Mouse (Mus musculus) kidney, postnatal 0 days (tissue): ENCODE results near the gene Ankrd13d. TPM values are rescaled to one million over a fixed set of nuclear protein-coding genes. Genes with fewer than 3 reads are reported as not detected.

Source experiments
- ATAC-seq: fragments of 200-750 bp; cut with Nextera tagmentation; replicated peaks from 2 replicates; pipeline ENCODE4 v1.8.0; 2017; ENCODE audit warnings: low read depth, moderate number of reproducible peaks, moderate TSS enrichment, moderate library complexity; ENCODE audit not compliant: low FRiP score
- DNase-seq: peaks from one replicate; pipeline ENCODE4 v3.0.0-alpha.2; 2016; ENCODE audit warnings: low spot score
- H3K27ac ChIP-seq: fragments of 300-500 bp; sonication (generic); 2 replicates; pipeline ENCODE4 v1.5.1; 2014; ENCODE audit warnings: mild to moderate bottlenecking
- H3K27me3 ChIP-seq: fragments of 300-500 bp; sonication (generic); 2 replicates; pipeline ENCODE4 v1.6.1; 2014; ENCODE audit warnings: low read length, mixed read lengths; ENCODE audit not compliant: insufficient read depth
- H3K36me3 ChIP-seq: fragments of 300-500 bp; sonication (generic); 2 replicates; pipeline ENCODE4 v1.6.1; 2014; ENCODE audit warnings: low read length, mixed read lengths; ENCODE audit not compliant: insufficient read depth
- H3K4me1 ChIP-seq: fragments of 300-500 bp; sonication (generic); replicated peaks from 2 replicates; pipeline ENCODE4 v1.6.1; 2014; ENCODE audit warnings: antibody characterized with exemption, low read length, mixed read lengths; ENCODE audit not compliant: insufficient read depth
- H3K4me2 ChIP-seq: fragments of 300-500 bp; sonication (generic); 2 replicates; pipeline ENCODE4 v1.6.1; 2014; ENCODE audit warnings: mild to moderate bottlenecking, low read length, moderate library complexity, mixed read lengths
- H3K4me3 ChIP-seq: fragments of 300-500 bp; sonication (generic); replicated peaks from 2 replicates; pipeline ENCODE4 v1.5.1; 2014; ENCODE audit warnings: low read depth, low read length
- H3K9ac ChIP-seq: fragments of 300-500 bp; sonication (generic); 2 replicates; pipeline ENCODE4 v1.6.1; 2014; ENCODE audit warnings: low read depth, low read length
- H3K9me3 ChIP-seq: fragments of 300-500 bp; sonication (generic); replicated peaks from 2 replicates; pipeline ENCODE4 v1.6.1; 2016; ENCODE audit warnings: low read length, inconsistent platforms, mixed read lengths
- CTCF ChIP-seq: IDR thresholded peaks from 2 replicates; pipeline ENCODE4 v1.5.1; 2016; ENCODE audit warnings: antibody characterized with exemption, low read depth, mild to moderate bottlenecking, moderate library complexity
- WGBS: fragments of 180-500 bp; shearing (Covaris S2); extraction: QIAGEN DNeasy Blood & Tissue Kit; methylation state at CpG from one replicate; pipeline ENCODE4 v1.1.7; 2014; 5-methylcytosine and 5-hydroxymethylcytosine counted together
- polyA plus RNA-seq: library from polyadenylated mRNA; unstranded; fragments of >200 nt; fragmentation: Nextera tagmentation; extraction: Ambion mirVana; gene quantifications from 2 replicates; pipeline ENCODE4 v1.2.1, GENCODE M21; 2015

Gene Ankrd13d
- polyA plus RNA-seq, 1 experiment from 2014 or later = 3.9 TPM

DNA sequence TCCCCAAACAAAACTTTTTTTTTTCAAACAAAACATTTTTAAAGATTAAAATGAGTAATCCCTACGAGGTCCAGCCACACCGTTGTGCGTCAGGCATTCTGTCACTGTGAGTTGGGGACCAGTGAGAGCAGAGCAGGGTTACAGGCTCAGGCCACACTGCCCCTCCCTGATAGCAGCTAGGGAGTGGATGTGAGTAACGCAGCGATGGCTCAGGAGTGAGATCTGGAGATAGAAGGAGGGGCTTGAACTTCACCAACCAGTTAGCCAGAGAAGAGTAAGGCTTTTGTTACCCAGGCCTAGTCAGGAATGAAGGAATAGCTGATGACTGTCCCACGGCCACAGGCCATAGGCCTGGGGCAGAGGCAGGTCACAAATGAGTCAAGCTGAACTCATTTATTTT, 38.2 kb downstream of the Ankrd13d start:
- ATAC-seq = no peak
- WGBS = 82% methylated on average over 6 of the region's 6 CpGs
- no peak overlapping the region for H3K4me2 ChIP-seq
- no peak overlapping the region for H3K9ac ChIP-seq
- H3K36me3 ChIP-seq = no peaks in the 10 kb centered on the region
- no peaks in the 10 kb centered on the region for H3K4me1 ChIP-seq
- no peak overlapping the region for H3K27ac ChIP-seq
- TF ChIP-seq CTCF = no peak
- no peaks in the 10 kb centered on the region for H3K9me3 ChIP-seq
- no peaks in the 10 kb centered on the region for H3K27me3 ChIP-seq
- DNase-seq = no peak
- no peak overlapping the region for H3K4me3 ChIP-seq

DNA sequence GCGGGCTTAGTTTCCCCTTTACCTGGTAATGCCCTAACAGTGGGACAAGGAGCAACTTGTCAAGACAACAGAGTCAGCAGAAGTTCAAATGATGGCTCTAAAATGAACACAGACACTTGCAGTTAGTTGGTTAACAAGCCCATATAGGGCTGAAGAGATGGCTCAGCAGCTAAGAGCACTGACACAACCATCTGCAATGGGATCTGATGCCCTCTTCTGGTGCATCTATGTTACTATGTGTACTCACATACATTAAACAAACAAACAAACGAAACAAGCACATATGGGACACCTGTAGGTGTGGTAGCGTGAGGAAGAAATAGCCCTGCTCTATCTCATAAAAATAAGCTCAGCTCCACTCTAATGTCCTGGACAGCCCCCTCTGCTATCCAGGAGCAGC, 40.5 kb downstream of the Ankrd13d start:
- Histone ChIP-seq H3K36me3 (no peaks in the 10 kb centered on the region), H3K27me3 (no peaks in the 10 kb centered on the region), H3K4me1 (no peaks in the 10 kb centered on the region; the same call in 1 of the 2 replicates), H3K27ac (no peak overlapping the region), H3K4me3 (no peak overlapping the region), H3K9me3 (no peaks in the 10 kb centered on the region), H3K9ac (no peak overlapping the region), H3K4me2 (no peak overlapping the region)
- 76% methylated on average over 3 of the region's 3 CpGs for WGBS
- DNase-seq (no peak), ATAC-seq (no peak)
- TF ChIP-seq CTCF = peak; percentile 50; the same call in 1 of the 2 replicates

DNA sequence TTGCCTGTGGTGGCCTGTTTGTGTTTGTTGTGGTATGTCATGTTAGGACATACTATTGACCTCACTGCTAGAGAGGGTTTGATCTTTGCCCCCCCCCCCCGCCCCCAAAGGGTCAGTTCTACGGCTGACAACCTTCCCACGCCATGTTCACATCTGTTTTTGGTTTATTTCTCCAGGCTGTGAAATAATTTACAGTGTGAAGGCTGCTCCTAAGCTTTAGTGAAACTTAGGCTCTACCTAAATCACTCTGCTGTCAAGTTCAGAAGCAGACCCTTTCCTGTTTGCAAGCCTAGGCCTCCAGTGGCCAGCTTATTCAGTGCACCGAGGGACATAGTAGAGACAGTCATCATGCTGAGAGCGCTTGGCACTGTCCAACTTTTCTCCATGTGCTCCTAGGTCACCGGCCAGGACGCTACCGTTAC, 42.7 kb downstream of the Ankrd13d start:
- no peaks in the 10 kb centered on the region for H3K9me3 ChIP-seq
- no peak overlapping the region for H3K4me2 ChIP-seq
- DNase-seq (peak; percentile 79), ATAC-seq (no peak; the same call in 1 of the 2 replicates)
- no peak overlapping the region for H3K4me3 ChIP-seq
- no peak for TF ChIP-seq CTCF
- no peak overlapping the region for H3K9ac ChIP-seq
- H3K36me3 ChIP-seq = no peaks in the 10 kb centered on the region
- H3K27ac ChIP-seq = no peak overlapping the region
- H3K27me3 ChIP-seq = no peaks in the 10 kb centered on the region
- WGBS = 33% methylated on average over 8 of the region's 8 CpGs
- no peaks in the 10 kb centered on the region; the same call in 1 of the 2 replicates for H3K4me1 ChIP-seq

DNA sequence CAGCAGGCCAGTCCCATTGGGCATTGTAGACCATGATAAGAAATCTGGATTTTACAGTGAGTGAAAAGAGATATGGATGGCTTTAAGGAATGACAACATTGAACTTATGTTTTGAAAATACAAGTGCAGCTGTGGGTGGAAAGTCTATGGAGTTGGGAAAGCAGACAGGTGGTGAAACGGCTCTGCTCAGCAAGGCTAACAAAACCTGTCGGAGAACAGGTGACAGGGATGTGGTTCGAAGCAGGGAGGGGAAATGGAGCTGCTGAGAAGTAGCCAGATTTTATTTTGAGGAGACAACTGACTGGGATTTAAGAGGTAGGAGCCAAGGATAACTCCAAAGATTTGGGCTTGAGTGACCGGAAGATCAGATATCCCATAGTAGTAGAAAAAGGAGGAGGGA, 48.4 kb downstream of the Ankrd13d start:
- no peaks in the 10 kb centered on the region for H3K9me3 ChIP-seq
- no peaks in the 10 kb centered on the region for H3K36me3 ChIP-seq
- WGBS = 61% methylated on average over 4 of the region's 4 CpGs

DNA sequence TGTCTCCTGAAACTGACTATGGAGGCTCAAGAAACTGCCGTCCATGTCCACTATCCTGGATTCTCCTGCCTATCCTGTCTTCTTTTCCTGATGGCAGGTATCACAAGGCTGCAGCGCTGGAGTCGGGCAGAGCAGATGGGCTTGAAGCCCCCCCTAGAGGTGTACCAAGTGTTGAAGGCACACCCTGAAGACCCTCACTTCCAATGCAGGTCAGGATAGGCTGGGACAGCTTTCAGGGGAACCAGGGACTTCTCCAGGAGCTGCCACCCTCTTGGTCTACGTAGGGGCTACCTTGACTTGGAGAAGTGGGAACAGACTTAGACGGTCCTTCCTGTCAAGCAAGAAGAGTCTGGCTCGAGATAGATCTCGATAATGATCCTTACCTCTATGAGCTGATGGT, 50.3 kb downstream of the Ankrd13d start:
- H3K4me3 ChIP-seq = no peak overlapping the region
- H3K27me3 ChIP-seq = no peaks in the 10 kb centered on the region; the same call in 1 of the 2 replicates
- WGBS = 78% methylated on average over 7 of the region's 7 CpGs
- peak overlapping the region; percentile 63 for H3K4me2 ChIP-seq
- peak overlapping the region; percentile 93; the same call in 1 of the 2 replicates for H3K27ac ChIP-seq
- no peak overlapping the region for H3K9ac ChIP-seq
- DNase-seq (no peak), ATAC-seq (no peak)
- no peaks in the 10 kb centered on the region for H3K36me3 ChIP-seq
- no peaks in the 10 kb centered on the region for H3K9me3 ChIP-seq
- no peak for TF ChIP-seq CTCF
- H3K4me1 ChIP-seq = peaks cover 20% of the 10 kb centered on the region

More for the DNA sequence above, 48.4 kb downstream of the Ankrd13d start:
- TF ChIP-seq CTCF = no peak
- no peak overlapping the region for H3K4me3 ChIP-seq
- ATAC-seq (no peak), DNase-seq (no peak)
- H3K4me1 ChIP-seq = peaks cover 14% of the 10 kb centered on the region
- no peak overlapping the region for H3K9ac ChIP-seq
- H3K27me3 ChIP-seq = no peaks in the 10 kb centered on the region; the same call in 1 of the 2 replicates
- no peak overlapping the region for H3K27ac ChIP-seq
- H3K4me2 ChIP-seq = no peak overlapping the region

DNA sequence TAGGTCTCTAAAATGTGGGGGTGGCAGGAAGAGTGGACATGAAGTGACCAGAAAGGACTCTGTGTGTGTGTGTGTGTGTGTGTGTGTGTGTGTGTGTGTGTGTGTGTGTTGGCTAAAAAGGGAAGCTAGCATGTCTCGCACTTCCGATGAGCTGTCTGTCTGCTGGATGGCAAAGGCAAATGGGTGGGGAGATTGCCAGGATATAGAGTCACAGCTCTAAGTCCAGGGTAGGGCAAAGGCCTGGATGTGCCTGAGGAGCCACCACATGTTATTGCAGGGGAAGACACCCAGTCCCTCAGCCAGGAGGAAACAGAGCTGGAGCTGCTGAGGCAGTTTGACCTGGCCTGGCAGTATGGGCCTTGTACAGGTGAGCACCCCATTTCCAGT, 50.8 kb downstream of the Ankrd13d start:
- Histone ChIP-seq H3K27me3 (no peaks in the 10 kb centered on the region; the same call in 1 of the 2 replicates), H3K4me2 (peak overlapping the region; percentile 63), H3K9me3 (no peaks in the 10 kb centered on the region), H3K4me3 (peak overlapping the region; percentile 41), H3K36me3 (no peaks in the 10 kb centered on the region), H3K9ac (peak overlapping the region; percentile 51), H3K4me1 (peaks cover 20% of the 10 kb centered on the region), H3K27ac (peak overlapping the region; percentile 93)
- DNase-seq (no peak), ATAC-seq (peak; percentile 7; the same call in 1 of the 2 replicates)
- no peak for TF ChIP-seq CTCF
- WGBS = 41% methylated on average over 2 of the region's 2 CpGs
